Mouse (Mus musculus) E14TG2a.4 (cell line): ENCODE data around the gene Cdkl5.

Experiments
- CTCF ChIP-seq: conservative IDR thresholded peaks from 2 replicates; pipeline ENCODE4 v1.5.1; 2014; ENCODE audit warnings: low read length
- NANOG ChIP-seq: IDR thresholded peaks from 2 replicates; pipeline ENCODE4 v1.6.1; 2014; ENCODE audit warnings: borderline replicate concordance, low read length, mixed read lengths
- POU5F1 ChIP-seq: IDR thresholded peaks from 2 replicates; pipeline ENCODE4 v1.6.1; 2014; ENCODE audit warnings: low read length, borderline replicate concordance

- TF ChIP-seq CTCF (no peak), POU5F1 (no peak), NANOG (no peak)
Observed at GRCm38 (mm10) chrX:161030233-161030632, 35.7 kb upstream of the Cdkl5 start.
